Mouse (Mus musculus): ENCODE measurements around the gene Hoxc13.

Gene Hoxc13

DNA sequence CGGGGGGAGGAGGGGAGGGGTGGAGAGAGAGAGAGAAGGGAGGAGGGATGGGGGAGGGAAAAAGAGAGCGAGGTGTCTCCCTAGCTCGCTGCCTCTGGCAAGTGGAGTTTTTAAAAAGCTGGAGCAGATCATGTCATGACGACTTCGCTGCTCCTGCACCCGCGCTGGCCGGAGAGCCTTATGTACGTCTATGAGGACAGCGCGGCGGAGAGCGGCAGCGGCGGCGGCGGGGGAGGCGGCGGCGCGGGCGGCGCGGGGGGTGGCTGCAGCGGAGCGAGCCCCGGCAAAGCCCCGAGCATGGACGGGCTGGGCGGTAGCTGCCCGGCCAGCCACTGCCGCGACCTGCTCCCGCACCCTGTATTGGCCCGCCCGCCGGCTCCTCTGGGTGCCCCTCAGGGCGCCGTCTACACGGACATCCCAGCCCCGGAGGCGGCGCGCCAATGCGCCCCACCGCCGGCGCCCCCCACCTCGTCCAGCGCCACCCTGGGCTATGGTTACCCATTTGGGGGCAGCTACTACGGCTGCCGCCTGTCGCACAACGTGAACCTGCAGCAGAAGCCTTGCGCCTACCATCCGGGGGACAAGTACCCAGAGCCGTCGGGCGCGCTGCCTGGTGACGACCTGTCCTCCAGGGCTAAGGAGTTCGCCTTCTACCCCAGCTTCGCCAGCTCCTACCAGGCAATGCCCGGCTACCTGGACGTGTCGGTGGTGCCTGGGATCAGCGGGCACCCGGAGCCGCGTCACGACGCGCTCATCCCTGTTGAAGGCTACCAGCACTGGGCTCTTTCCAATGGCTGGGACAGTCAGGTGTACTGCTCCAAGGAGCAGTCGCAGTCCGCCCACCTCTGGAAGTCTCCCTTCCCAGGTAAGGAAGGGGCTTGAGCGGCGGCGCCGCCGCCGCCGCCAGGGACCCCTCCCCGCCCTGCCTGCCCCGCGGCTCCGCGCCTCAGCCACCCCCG is at the start of gene Hoxc13:
Gene Hoxc13 (plus strand): TSS at position 51 of the 959 bp plus-strand sequence.
- no peak for DNase-seq (ENCODE audit: low spot score in 2 of 2)

DNA sequence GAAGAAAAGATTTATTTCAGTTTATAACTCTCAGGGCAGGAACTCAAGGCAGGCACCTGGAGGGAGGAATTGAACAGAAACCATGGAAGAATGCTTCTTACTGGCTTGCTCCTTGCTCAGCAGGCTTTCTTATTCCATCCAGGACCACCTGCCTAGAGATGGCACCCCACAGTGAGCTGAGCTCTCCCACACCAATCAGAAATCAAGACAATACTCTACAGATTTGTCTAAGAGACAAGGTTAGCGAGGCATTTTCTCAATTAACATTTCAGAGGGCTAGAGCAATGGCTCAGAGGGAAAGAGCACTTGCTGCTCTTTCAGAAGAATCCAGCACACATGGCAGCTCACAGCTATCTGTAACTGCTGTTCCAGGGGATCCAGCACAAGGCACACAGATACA is 35.1 kb upstream of the Hoxc13 start:
- no peak for DNase-seq (ENCODE audit: low spot score in 2 of 2)

DNA sequence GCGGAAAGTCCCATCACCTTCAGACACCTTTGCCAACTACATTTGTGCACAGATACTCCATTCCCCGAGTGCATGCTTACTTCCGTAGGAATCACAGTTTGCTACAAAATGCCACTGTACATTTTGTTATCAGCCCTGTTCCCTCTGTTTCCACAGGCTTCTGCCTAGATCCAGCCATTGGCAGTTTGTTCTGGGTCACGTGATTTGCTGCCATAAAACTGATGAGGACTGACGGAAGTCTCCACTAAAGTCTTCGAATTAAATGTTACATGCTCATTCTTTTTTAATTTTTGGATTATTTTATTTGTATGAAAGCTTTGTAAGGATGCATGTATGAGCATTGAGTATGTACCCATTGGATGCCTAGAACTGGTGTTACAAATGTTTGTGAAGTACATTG is 25.8 kb upstream of the Hoxc13 start:
- DNase-seq (ENCODE audit: low spot score in 2 of 2): no peak

DNA sequence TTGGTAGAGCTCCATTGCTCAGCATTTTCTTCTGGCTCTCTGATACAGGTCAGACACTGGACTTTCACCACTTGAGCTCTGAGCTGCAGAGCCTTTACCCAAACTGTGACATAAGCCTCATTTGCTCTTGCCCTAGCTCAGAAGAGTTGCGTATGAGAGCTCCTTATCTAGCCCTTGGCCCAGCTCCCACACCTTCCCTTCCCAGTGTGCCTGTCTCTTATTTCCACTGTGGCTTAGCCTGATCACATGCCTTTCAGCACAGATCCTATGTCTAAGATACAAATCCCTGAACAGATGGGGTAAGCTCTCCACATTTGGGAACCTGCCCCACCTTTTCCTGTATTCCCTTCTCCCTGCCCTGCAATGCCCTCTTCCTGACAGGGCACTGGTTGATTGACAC is 16.0 kb upstream of the Hoxc13 start:
- no peak for DNase-seq (ENCODE audit: low spot score in 2 of 2)

DNA sequence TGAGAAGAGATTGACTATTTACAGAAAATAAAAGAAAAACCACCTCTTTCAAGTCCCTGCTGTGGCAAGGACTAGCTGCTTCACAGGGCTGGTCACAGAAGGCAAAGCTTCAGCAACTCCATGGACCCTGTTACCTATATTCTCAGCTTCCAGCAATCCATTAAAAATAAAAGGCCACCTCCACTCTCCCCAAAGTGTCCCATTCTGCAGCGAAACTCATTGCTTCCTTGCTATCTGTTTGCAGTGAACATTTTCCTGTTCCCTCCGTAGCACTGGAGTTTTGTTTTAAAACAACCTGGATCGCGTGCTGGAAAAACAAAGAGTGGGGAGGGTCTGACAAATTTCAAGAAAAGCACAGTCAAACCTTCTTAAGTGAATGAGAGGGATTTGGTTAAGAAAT is 11.4 kb upstream of the Hoxc13 start:
- no peak for DNase-seq (ENCODE audit: low spot score in 2 of 2)

DNA sequence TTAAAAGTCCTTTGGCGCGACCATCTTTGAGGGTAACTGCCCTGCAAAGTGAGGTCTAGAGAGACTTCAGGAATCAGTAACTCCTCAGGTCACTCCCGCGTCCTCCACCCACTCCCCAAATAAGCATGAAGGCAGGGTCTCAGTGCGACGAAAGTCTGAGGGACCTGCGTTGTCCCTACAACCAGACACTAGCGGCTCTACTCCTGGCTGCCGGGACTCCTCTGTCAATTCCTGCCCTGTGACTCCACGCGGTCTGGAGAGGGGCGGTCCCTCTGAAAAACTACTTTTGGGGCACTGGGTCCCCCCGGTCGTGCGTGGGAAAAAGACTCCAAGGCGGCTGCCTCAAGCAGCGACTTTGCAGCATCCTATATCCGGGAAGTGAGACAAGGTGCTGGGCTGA is 10.9 kb upstream of the Hoxc13 start:
- no peak for DNase-seq (ENCODE audit: low spot score in 2 of 2)

DNA sequence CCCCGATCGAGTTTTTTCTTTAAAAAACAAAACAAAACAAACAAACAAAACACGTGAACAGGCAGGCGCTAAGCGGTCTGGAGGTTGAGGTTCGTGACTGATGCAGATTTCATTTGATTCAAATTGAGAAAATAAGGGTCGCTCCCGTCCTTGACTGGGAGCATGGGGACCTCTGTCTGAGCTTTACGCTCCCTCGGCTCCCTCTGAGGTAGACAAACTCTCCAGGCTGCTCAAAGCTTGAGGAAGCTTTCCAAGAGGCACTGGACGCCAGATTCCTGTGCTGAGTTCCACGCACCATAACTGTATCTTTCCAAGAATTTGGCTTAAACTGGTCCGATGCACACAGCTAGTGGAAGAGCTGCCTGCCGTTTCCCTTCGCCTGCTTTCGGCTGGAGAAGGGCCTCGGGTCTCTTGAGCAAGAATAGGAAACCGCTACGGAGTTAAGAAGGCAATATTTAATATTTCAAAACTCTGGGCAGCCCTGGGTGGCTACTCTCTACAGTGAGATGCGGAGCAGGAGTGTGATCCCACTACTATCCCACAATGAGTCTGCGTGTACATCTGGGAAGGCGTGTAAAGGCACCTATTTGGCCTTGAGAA is 10.3 kb upstream of the Hoxc13 start:
- no peak for DNase-seq (ENCODE audit: low spot score in 2 of 2)

DNA sequence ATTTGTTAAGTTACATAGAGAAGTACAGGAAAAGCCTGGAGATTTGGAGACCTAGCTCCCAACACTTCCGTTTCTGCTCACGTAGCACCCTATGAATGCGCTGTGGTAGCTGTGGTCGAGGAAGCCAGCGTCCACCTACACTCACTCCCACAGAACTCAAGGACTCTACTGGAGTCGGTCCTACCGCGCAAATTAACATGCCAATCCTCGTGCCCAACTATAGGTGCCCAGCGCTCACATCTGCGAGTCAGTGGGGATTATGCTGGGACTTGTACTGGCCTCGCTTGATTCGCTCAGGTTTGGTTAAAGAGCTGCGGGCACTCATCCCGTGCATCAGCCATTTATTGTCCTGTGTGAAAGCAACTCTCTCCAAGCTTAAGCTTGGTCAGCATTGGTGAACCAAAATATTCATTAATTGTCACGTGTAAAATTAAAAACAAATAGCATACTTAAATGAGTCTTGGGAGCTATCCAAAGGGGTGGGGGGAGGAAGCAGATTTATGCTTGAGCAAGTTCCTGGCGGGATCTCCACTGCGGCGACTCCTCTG is 7.8 kb upstream of the Hoxc13 start:
- DNase-seq (ENCODE audit: low spot score in 2 of 2): no peak

DNA sequence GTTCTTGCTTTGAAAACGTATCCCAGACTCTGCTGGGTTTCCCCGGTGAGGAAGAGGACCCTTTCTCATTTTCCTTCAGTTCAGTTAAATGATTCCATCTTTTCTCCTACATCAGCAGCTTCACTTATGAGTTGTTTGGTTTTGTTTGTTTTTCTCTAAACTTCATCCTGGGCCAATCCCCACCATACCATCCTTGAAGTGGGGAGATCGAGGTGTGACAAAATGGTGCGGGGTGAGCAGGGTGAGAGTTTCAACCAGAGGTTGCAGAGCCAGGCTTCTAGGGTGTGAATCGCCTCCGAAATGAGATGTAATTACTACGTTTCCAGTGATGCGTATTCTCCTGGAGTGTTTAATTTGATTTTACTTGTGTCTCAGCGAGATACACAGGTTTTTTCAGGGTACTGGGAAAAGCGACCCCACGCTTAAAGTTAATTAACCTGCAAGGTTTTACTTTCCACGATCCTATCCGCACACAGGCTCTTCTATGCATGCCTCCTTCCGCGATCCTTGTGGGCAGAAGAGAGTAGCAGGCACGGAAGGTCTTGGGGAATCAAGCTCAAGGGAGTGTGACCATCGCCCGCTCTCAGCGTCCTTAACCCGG is 2.8 kb upstream of the Hoxc13 start:
- no peak for DNase-seq (ENCODE audit: low spot score in 2 of 2)

DNA sequence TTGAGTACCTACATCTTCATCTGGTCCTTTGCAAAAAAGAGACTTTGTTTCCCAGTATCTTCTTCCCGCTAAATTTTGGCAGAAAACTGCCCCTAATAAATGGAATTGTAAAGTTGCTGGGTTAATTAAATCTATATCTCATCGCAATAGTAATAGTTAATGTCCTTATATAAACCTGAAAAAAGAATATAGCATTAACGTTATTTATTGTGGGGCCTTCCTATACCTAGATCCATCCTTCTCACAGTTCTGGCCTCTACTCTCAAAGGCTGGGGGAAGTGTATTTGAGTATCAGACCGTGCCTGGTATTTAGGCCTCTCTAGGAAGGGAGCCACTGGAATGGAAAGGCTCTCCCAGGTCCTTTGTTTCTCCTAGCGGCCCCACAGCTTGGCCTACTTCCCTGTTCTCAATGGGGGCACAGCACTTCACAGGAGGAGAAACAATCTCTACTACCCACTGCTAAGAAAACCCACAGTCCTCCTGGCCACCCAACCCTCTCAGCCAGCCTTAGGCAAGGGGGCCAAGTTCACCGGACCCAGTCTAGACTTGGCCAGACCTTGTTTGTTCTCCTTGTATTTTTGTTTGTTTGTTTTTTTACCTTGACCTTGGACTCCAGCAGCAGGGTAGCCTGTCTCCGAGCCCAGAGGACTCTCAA is 2.2 kb upstream of the Hoxc13 start:
- no peak for DNase-seq (ENCODE audit: low spot score in 2 of 2)

DNA sequence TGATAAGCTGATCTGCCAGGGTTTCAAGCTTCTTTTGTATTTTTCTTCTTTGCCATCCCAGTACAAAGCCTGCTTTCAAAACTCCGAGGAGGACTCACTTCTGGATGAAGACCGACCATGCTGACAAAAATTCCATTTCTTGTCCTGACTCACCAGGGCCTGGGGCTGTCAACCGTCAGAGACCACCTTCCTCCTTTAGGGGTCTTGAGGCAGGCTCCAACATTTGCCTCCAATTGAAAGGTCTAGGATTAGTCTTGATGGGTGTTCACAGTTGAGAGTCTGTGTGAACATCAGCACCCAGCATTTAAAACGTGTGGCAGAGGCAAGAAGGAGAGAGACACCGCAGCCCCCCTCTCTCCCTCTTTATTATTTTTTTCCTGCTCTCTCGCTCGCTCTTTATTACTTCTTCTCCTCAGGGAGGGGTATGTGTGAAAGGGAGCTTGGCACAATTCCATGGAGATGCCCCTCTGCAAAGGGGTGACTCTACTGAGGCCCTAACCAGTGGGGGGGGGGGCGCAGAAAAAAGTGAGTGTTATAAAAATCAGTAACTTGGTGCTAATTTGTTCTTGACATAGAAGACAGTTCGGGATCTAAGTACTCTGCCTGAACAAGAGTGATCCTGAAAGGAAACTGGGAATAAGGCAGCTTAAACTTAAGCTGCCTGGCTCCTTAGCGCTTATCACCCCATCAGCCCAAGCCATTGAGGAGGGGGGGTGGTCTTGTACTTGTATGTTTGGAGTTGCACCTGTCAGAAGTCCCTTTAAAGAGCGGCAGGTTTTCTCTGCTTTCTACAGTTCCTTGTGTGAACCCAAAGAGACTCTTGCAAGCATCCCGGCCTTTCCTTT is 1.3 kb upstream of the Hoxc13 start:
- no peak for DNase-seq (ENCODE audit: low spot score in 2 of 2)

DNA sequence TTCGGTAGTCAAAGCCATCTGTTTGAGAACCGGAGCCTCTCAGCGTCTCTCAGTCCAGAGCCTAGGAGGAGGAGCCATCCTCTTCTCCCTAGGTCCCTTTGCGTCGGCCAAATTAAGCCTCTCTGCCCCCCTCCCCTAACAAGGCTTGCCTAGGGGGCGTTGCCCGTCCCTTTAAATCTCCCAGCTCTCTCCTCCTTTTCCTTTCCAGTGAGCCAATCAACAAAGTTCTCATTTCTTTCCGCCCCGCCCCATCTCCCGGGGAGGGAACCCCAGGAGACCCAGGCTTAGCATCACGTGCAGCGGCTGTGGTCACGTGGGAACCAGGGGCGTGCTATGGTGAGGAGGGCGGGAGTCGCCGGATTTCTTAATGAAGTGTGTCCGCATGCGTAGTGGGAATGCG is 284 bp upstream of the Hoxc13 start:
- no peak for DNase-seq (ENCODE audit: low spot score in 2 of 2)

DNA sequence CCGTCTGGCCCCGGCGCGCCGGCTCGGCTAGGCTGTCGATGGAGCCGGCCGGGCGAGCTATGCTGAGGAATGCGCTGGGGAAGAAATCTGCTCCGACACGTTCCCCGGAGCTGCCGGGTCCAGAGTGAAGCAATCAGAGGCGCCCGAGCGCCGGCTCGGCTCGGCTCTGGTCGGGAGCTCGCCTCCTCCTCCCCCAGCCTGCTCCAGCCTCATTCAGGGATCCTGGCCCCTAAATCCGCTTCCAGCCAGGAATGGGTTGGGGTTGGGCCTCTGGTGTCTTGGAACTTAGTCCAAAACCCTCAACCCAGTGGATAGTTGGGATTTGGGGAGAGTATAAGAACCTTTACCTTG is 1.1 kb downstream of the Hoxc13 start:
- no peak for DNase-seq (ENCODE audit: low spot score in 2 of 2)

DNA sequence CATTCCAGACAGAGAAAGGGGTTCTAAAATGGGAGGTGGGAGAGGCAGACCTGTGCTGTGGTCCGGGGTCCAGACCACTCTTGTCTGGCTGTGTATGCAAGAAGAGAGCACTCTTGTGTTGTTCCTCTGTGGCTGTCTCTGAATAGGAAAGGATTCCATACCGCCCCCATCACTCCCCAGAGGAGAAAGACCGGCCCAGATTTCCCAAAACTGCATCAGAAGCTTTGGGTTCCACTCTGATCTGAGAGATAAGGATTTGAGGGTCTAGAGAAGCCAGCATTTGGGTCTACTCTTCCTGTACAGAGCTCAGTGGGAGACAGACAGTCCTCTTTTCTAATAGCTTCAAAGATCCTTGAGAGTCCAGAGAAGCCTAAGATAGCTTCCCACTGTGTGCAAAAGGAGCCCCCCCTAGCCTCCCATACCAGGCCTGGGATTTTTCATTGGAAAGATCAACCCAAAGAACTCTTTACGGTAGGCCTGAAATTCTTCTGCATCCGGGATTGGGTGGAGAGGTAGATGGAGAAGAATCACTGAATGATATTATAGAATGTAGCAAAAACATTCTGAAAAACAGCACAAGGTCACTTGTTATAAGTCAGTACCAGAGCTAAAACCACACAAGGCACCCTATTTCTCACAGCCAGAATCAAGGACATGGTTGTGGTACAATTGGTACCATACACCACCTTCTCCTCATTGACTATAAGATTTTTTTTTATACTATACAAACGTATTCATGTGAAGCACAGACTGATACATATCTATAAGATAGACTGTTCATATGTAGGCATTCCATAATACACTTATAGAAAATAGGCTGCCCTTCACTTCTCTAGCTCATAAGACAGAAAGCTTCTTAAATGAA is 2.0 kb downstream of the Hoxc13 start:
- no peak for DNase-seq (ENCODE audit: low spot score in 2 of 2)

DNA sequence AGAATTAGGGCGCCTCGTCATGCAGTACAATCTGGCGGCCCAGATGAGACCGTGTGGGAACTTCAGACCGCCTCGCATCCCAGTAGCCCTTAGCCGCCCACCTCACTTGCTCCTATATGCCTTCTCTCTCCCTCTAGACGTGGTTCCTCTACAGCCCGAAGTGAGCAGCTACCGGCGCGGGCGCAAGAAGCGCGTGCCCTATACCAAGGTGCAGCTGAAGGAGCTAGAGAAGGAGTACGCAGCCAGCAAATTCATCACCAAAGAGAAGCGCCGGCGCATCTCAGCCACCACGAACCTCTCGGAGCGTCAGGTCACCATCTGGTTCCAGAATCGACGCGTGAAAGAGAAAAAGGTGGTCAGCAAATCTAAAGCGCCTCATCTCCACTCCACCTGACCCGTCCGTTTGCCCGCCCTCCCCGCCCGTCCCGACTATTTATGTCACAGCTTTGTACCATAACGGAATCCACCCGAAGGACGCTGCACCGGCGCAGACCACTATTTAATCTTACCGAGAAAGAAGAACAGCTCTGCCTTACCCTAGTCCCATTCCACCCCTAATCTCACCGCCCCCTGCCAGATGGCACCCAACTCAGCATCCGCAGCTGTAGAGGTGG is 6.2 kb downstream of the Hoxc13 start:
- no peak for DNase-seq (ENCODE audit: low spot score in 2 of 2)

DNA sequence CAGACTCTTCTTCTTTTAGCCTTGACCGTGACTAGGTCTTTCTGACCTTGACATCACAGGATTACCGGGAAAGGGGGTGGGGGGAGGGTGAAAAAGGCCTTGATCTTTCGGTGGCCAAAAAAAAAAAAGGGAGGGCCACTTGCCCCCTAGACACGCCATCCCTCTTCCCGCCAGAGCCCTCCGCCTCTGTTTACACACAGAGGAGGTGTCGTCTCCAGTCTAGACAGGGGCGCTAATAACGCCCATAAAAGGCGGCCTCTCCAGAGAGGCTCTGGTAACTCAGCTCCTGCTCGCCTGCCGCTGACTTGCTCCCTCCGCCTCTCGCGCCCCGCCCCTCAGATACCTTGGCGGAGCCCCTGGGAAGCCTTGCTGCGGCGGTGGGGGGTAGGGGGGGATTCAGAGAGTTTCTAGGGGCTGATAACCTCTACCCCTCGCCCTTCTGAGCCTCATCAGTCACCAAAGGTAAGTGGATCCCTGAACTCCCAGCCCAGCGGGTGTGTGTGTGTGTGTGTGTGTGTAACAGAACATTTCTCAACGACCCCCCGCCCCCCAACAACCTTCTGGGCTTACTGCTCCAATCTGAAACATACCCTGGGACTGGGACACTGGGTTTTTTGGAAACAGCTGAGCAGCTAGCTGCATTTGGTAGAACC is 10.9 kb downstream of the Hoxc13 start:
- no peak for DNase-seq (ENCODE audit: low spot score in 2 of 2)

DNA sequence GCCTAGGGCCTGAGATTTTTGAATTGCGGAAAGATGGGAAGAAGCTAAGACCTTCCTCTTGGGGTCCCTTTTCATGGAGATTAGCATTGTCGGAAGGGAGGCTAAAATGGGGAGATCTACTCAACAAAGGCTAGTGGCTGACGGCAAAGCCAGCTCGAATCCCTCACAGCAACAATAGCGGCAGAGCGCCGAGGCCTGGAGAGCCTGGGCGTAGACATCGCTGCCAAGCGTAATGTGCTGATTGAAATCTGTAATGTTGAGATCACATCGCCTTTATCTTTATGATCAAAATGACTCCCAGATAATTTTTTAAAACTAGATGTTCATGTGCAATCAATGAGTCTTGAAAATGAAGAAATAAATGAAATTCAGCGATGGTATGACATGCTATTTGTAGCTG is 13.5 kb downstream of the Hoxc13 start:
- no peak for DNase-seq (ENCODE audit: low spot score in 2 of 2)

DNA sequence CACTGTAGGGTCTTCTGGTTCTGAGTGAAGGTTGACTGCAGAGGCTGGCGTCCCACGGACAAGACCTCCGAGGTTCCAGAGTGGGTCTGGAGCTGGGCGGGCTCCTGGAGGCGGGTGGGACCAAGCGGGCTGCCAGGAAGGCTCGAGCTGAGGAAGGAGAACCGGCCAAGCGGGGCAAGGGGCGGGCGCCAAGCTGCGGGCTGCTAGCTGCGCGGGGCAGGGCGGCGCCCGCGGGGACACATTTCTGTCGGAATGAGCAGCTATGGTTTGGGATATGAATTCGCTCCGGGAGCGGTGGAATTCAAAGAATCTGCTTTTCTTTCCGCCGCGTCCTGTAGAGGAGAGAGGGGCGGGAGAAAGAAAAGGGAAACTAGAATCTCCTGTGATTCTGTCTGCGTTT is 14.0 kb downstream of the Hoxc13 start:
- no peak for DNase-seq (ENCODE audit: low spot score in 2 of 2)

DNA sequence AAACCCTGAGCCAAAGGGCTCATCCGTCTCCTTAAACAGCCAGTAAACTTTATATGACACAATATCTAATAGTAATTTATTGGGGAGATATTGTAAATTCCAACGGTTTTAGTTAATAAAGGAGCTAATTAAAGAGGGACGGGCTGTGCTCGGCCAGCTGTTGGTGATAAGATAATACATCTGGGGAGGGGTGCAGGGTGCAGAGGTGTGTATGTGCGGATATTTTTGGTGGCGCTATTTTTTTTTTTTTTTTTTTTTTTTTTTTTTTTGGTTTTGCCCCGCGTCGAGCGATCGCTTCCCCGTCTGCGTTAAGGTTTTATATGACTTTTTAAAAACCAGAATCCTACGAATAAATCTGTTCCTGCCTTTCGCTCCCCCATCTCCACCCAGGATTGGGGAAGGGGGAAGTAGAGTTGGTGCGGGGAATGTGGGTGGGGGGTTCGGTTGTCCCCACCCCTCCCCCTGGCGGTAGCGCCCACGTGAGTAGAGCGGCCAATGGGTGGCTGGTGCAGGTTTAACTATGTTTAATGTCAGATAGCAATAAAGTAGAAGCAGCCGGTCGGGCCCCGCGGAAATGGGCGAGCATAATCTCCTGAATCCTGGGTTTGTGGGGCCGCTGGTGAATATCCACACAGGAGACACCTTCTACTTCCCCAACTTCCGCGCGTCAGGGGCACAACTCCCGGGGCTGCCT is 15.5 kb downstream of the Hoxc13 start, which contains the start of gene Hoxc12:
Gene Hoxc12 (plus strand): TSS at position 479 of the 694 bp plus-strand sequence.
- no peak for DNase-seq (ENCODE audit: low spot score in 2 of 2)
